Comparison of ENCODE assay signal across 29 mouse cellular contexts in genomic region chr3:90034653-90035052, GRCm38 (mm10).
"Had no signal": no experiment of that assay in that cellular context is flagged by ENCODE, and none has a peak within 500 bp of the region (broad histone marks: within the 10 kb centered on the region; RNA-seq: fewer than 3 reads in every experiment).

No protein-coding gene starts in this region.

- H3K27me3 ChIP-seq: limb, embryonic 12.5 days; limb, embryonic 13.5 days; limb, embryonic 15.5 days; liver, embryonic 13.5 days; liver, embryonic 15.5 days; lung, embryonic 15.5 days; megakaryocyte, embryonic 14.5 days; midbrain, embryonic 12.5 days; midbrain, embryonic 13.5 days; midbrain, embryonic 15.5 days had no signal

- H3K4me2 ChIP-seq: limb, embryonic 12.5 days; limb, embryonic 13.5 days; limb, embryonic 15.5 days; liver, embryonic 11.5 days; liver, embryonic 13.5 days; liver, embryonic 15.5 days; lung, embryonic 14.5 days; lung, embryonic 15.5 days; midbrain, embryonic 11.5 days; midbrain, embryonic 12.5 days; midbrain, embryonic 13.5 days; midbrain, embryonic 15.5 days had no signal

- ATAC-seq: lung, postnatal 0 days; midbrain, embryonic 13.5 days; midbrain, embryonic 15.5 days; midbrain, embryonic 16.5 days had no signal

- H3K9me3 ChIP-seq: limb, embryonic 10.5 days; limb, embryonic 12.5 days; limb, embryonic 13.5 days; limb, embryonic 15.5 days; liver, embryonic 13.5 days; liver, embryonic 15.5 days; lung, embryonic 15.5 days; megakaryocyte, embryonic 14.5 days; midbrain, embryonic 10.5 days; midbrain, embryonic 12.5 days; midbrain, embryonic 13.5 days; midbrain, embryonic 15.5 days had no signal

- H3K4me1 ChIP-seq: limb, embryonic 10.5 days; limb, embryonic 12.5 days; limb, embryonic 13.5 days; limb, embryonic 15.5 days; liver, embryonic 15.5 days; lung, embryonic 15.5 days; midbrain, embryonic 10.5 days; midbrain, embryonic 12.5 days; midbrain, embryonic 13.5 days; midbrain, embryonic 15.5 days had no signal

- H3K4me3 ChIP-seq: left cerebral cortex, adult 2 months; limb, embryonic 10.5 days; limb, embryonic 12.5 days; limb, embryonic 13.5 days; limb, embryonic 15.5 days; liver, embryonic 13.5 days; liver, embryonic 15.5 days; lung, embryonic 15.5 days; megakaryocyte, embryonic 14.5 days; midbrain, embryonic 10.5 days; midbrain, embryonic 12.5 days; midbrain, embryonic 13.5 days; midbrain, embryonic 15.5 days; myocyte had no signal

- H3K9ac ChIP-seq: limb, embryonic 12.5 days; limb, embryonic 13.5 days; limb, embryonic 15.5 days; liver, embryonic 13.5 days; liver, embryonic 15.5 days; lung, embryonic 14.5 days; lung, embryonic 15.5 days; midbrain, embryonic 12.5 days; midbrain, embryonic 13.5 days; midbrain, embryonic 15.5 days had no signal

- H3K27ac ChIP-seq: left cerebral cortex, adult 2 months; limb, embryonic 10.5 days; limb, embryonic 12.5 days; limb, embryonic 13.5 days; limb, embryonic 15.5 days; liver, embryonic 13.5 days; liver, embryonic 15.5 days; lung, embryonic 15.5 days; macrophage; midbrain, embryonic 10.5 days; midbrain, embryonic 12.5 days; midbrain, embryonic 13.5 days; midbrain, embryonic 15.5 days had no signal

- DNase-seq: layer of hippocampus, postnatal 36 days; left cerebral cortex, postnatal 4 days; liver, embryonic 13.5 days; lung, adult 18-20 months; lung, adult 2 months; lung, embryonic 14.5 days; lung, postnatal 10 days; lung, postnatal 14 days; lung, postnatal 36 days; lung, postnatal 4 days; midbrain, embryonic 14.5 days had no signal
